Mouse (Mus musculus): ENCODE data around the gene Bmt2. TPM values are rescaled to one million over a fixed set of nuclear protein-coding genes. Genes with fewer than 3 reads are reported as not detected.

Bmt2 gene
- polyA plus RNA-seq, 1 experiment: 2.8 TPM

GRCm38 (mm10) chr6:13584788-13585187, 93.0 kb downstream of the Bmt2 start:
- H3K27me3 ChIP-seq (ENCODE audit: control insufficient read depth, insufficient read depth, insufficient read length): no peaks in the 10 kb centered on the region
- H3ac ChIP-seq (ENCODE audit: control insufficient read depth, insufficient read length): no peak overlapping the region
- peaks cover 2% of the 10 kb centered on the region for H3K79me2 ChIP-seq (ENCODE audit: control insufficient read depth, insufficient read depth)
- no peak overlapping the region for H3K4me2 ChIP-seq (ENCODE audit: low read depth)
- no peak overlapping the region for H3K4me3 ChIP-seq
- no peak for TF ChIP-seq MAX (IDR thresholded peaks at IDR 0.05; ENCODE audit: low read depth)
- TF ChIP-seq MYOG (IDR thresholded peaks at IDR 0.05; ENCODE audit: control insufficient read depth in 1 of 3, insufficient read depth in 1 of 3, insufficient read length in 2 of 3, low read depth in 2 of 3): no peak
- H3K36me3 ChIP-seq (ENCODE audit: control insufficient read depth, insufficient read depth): peaks cover 13% of the 10 kb centered on the region

DNA sequence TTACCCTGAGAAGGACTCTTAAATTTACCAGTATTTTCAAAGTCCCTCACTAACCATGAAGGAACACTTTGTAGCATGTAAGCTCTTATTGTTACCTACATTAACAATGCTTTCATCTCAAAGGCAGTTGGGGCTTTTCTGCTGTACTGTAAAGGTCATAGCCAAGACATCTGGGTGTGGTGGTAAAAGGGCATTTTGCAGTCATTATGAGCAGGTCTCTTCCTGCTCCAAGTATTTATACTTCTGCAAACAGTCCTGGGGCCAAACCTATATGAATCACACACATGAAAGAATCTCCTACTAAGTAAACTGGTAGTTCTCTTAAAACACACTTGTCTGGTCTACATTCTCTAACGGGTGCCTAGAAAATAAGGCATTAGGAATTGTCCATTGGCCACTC, 95.7 kb downstream of the Bmt2 start:
- TF ChIP-seq TCF12 (IDR thresholded peaks at IDR 0.05; ENCODE audit: insufficient read depth, poor library complexity, severe bottlenecking) (no peak), CEBPB (IDR thresholded peaks at IDR 0.05; ENCODE audit: insufficient read depth, poor library complexity, severe bottlenecking) (no peak), TCF3 (IDR thresholded peaks at IDR 0.05; ENCODE audit: insufficient read length, low read depth) (no peak), POLR2A (IDR thresholded peaks at IDR 0.05; ENCODE audit: insufficient read length, low read depth) (no peak), USF1 (IDR thresholded peaks at IDR 0.05; ENCODE audit: low read depth) (no peak), E2F4 (IDR thresholded peaks at IDR 0.05; ENCODE audit: insufficient read depth) (no peak), REST (IDR thresholded peaks at IDR 0.05; ENCODE audit: insufficient read depth, insufficient read length) (no peak)
- Histone ChIP-seq H3K36me3 (ENCODE audit: control insufficient read depth, insufficient read depth) (peaks cover 27% of the 10 kb centered on the region), H3K4me3 (no peak overlapping the region)

More for the DNA sequence above, 95.7 kb downstream of the Bmt2 start:
- no peaks in the 10 kb centered on the region for H3K79me2 ChIP-seq (ENCODE audit: control insufficient read depth, insufficient read depth)
- H3ac ChIP-seq (ENCODE audit: control insufficient read depth, insufficient read length): no peak overlapping the region
- no peaks in the 10 kb centered on the region for H3K27me3 ChIP-seq (ENCODE audit: control insufficient read depth, insufficient read depth, insufficient read length)
- no peak overlapping the region for H3K4me2 ChIP-seq (ENCODE audit: low read depth)

Other genes starting within 250 kb of the Bmt2 start
- 9.8 TPM for gene Tmem168, start 69.9 kb downstream of the Bmt2 start, polyA plus RNA-seq (2012; fragmentation: generic; extraction: Trizol)
- 1.5 TPM for gene Gpr85, start 162.0 kb upstream of the Bmt2 start, polyA plus RNA-seq (2012; fragmentation: generic; extraction: Trizol)
- gene 2610001J05Rik, start 193.6 kb upstream of the Bmt2 start, polyA plus RNA-seq (2012; fragmentation: generic; extraction: Trizol): 50.4 TPM

Measured in myocyte (in vitro differentiated cells).